Mouse (Mus musculus) heart, embryonic 14.5 days (tissue): ENCODE results near the gene Psen2. TPM values are rescaled to one million over a fixed set of nuclear protein-coding genes. Genes with fewer than 3 reads are reported as not detected.
A peak's percentile ranks its signal among the peaks of the same experiment; 100 is the strongest.

Experiments
- ATAC-seq: fragments of 200-750 bp; cut with Nextera tagmentation; 2 replicates; pipeline ENCODE4 v1.8.0; 2017; ENCODE audit warnings: low read depth, moderate TSS enrichment; ENCODE audit not compliant: insufficient number of reproducible peaks, insufficient read depth, low FRiP score
- H3K27ac ChIP-seq, 2 experiments: fragments of 200-500 bp in 1 of 2; fragments of 300-500 bp in 1 of 2; sonication (generic) in 1 of 2; replicated peaks in 1 of 2; 2 replicates each; pipeline ENCODE4 v1.5.1; 2012 to 2014; ENCODE audit warnings: low read depth in 2 of 2, low read length in 2 of 2, control low read depth in 1 of 2, mild to moderate bottlenecking in 1 of 2, mixed read lengths in 1 of 2; ENCODE audit not compliant: control insufficient read depth in 1 of 2, insufficient read depth in 1 of 2
- H3K27me3 ChIP-seq: fragments of 300-500 bp; sonication (generic); 2 replicates; pipeline ENCODE4 v1.6.1; 2014; ENCODE audit warnings: mild to moderate bottlenecking, low read length, control low read depth; ENCODE audit not compliant: control insufficient read depth, insufficient read depth
- H3K36me3 ChIP-seq: fragments of 300-500 bp; sonication (generic); 2 replicates; pipeline ENCODE4 v1.6.1; 2014; ENCODE audit warnings: mild to moderate bottlenecking, control low read depth, low read length, mixed read lengths; ENCODE audit not compliant: control insufficient read depth, insufficient read depth
- H3K4me1 ChIP-seq, 2 experiments: fragments of 200-500 bp in 1 of 2; fragments of 300-500 bp in 1 of 2; sonication (generic) in 1 of 2; 2 replicates each; pipeline ENCODE4 v1.6.1; 2012 to 2014; ENCODE audit warnings: low read length in 2 of 2, control low read depth in 1 of 2, mixed read lengths in 1 of 2; ENCODE audit not compliant: control insufficient read depth in 2 of 2, insufficient read depth in 2 of 2
- H3K4me2 ChIP-seq: fragments of 300-500 bp; sonication (generic); 2 replicates; pipeline ENCODE4 v1.6.1; 2014; ENCODE audit warnings: mild to moderate bottlenecking, low read length
- H3K4me3 ChIP-seq, 2 experiments: fragments of 200-500 bp in 1 of 2; fragments of 300-500 bp in 1 of 2; sonication (generic) in 1 of 2; 2 replicates each; pipeline ENCODE4 v1.5.1; 2012 to 2014; ENCODE audit warnings: low read length in 2 of 2, mild to moderate bottlenecking in 2 of 2, control low read depth in 1 of 2, low read depth in 1 of 2, moderate library complexity in 1 of 2; ENCODE audit not compliant: control insufficient read depth in 1 of 2, insufficient read depth in 1 of 2
- H3K9ac ChIP-seq: fragments of 300-500 bp; sonication (generic); 2 replicates; pipeline ENCODE4 v1.6.1; 2014; ENCODE audit warnings: mild to moderate bottlenecking, low read length
- H3K9me3 ChIP-seq: fragments of 300-500 bp; sonication (generic); 2 replicates; pipeline ENCODE4 v1.6.1; 2016; ENCODE audit warnings: low read length, control low read depth; ENCODE audit not compliant: control insufficient read depth
- WGBS: fragments of 180-500 bp; shearing (Covaris S2); extraction: QIAGEN DNeasy Blood & Tissue Kit; methylation state at CpG from one replicate; pipeline ENCODE4 v1.1.7; 2014; 5-methylcytosine and 5-hydroxymethylcytosine counted together
- polyA plus RNA-seq: library from polyadenylated mRNA; unstranded; fragments of >200 nt; fragmentation: Nextera tagmentation; extraction: Ambion mirVana; gene quantifications from 2 replicates; pipeline ENCODE4 v1.2.1, GENCODE M21; 2014

Gene Psen2
- polyA plus RNA-seq, 1 experiment from 2014 or later = 14.7 TPM

GRCm38 (mm10) chr1:180248593-180249146 lies 14.6 kb downstream of the Psen2 start:
- no peak overlapping the region for H3K9ac ChIP-seq
- WGBS = 44% methylated on average over 7 of the region's 7 CpGs
- peak overlapping the region; percentile 1; the same call in 1 of the 2 replicates for H3K4me2 ChIP-seq
- no peak for ATAC-seq
- H3K27ac ChIP-seq = 0 out of 4 replicates have a peak overlapping the region, but pooled peaks of 1 of the 2 experiments have one; percentile 0
- H3K9me3 ChIP-seq = no peaks in the 10 kb centered on the region
- H3K4me3 ChIP-seq = no peak overlapping the region
- H3K4me1 ChIP-seq = peaks cover 29 to 48% of the 10 kb centered on the region in 2 experiments
- no peaks in the 10 kb centered on the region for H3K36me3 ChIP-seq
- H3K27me3 ChIP-seq = no peaks in the 10 kb centered on the region

- H3K4me1 ChIP-seq = peaks cover 29 to 48% of the 10 kb centered on the region in 2 experiments
- no peaks in the 10 kb centered on the region for H3K9me3 ChIP-seq
- 24% methylated on average over 7 of the region's 7 CpGs for WGBS
- H3K9ac ChIP-seq = no peak overlapping the region
- no peaks in the 10 kb centered on the region for H3K36me3 ChIP-seq
- H3K4me3 ChIP-seq = no peak overlapping the region
- no peaks in the 10 kb centered on the region for H3K27me3 ChIP-seq
- 0 out of 4 replicates have a peak overlapping the region, but pooled peaks of 1 of the 2 experiments have one; percentile 0 for H3K27ac ChIP-seq
- no peak for ATAC-seq
- no peak overlapping the region for H3K4me2 ChIP-seq
These were observed 15.3 kb downstream of the Psen2 start for GRCm38 (mm10) chr1:180247901-180248300.

GRCm38 (mm10) chr1:180245741-180246507 lies 17.3 kb downstream of the Psen2 start:
- H3K27me3 ChIP-seq = no peaks in the 10 kb centered on the region
- no peaks in the 10 kb centered on the region for H3K9me3 ChIP-seq
- no peak overlapping the region for H3K27ac ChIP-seq
- ATAC-seq = no peak
- no peak overlapping the region for H3K4me3 ChIP-seq
- 56% methylated on average over 13 of the region's 13 CpGs for WGBS
- H3K4me2 ChIP-seq = no peak overlapping the region
- no peaks in the 10 kb centered on the region for H3K36me3 ChIP-seq
- H3K4me1 ChIP-seq = peaks cover 26 to 45% of the 10 kb centered on the region in 2 experiments
- no peak overlapping the region for H3K9ac ChIP-seq

- Histone ChIP-seq H3K4me2 (no peak overlapping the region), H3K9me3 (0 out of 2 replicates have a peak, but pooled peaks cover 3% of the 10 kb centered on the region), H3K4me3 (no peak overlapping the region), H3K36me3 (peaks cover 6% of the 10 kb centered on the region; the same call in 1 of the 2 replicates), H3K9ac (no peak overlapping the region), H3K27ac (no peak overlapping the region), H3K4me1 (peaks cover 0 to 1% of the 10 kb centered on the region in 2 experiments; a peak in 2 of 4 replicates), H3K27me3 (no peaks in the 10 kb centered on the region)
- ATAC-seq = no peak
- 50% methylated on average over 3 of the region's 3 CpGs for WGBS
These were observed 31.5 kb downstream of the Psen2 start for GRCm38 (mm10) chr1:180231729-180232128.

- H3K27ac ChIP-seq = no peak overlapping the region
- H3K9me3 ChIP-seq = 0 out of 2 replicates have a peak, but pooled peaks cover 3% of the 10 kb centered on the region
- no peak for ATAC-seq
- WGBS = 24% methylated on average over 2 of the region's 2 CpGs
- H3K4me2 ChIP-seq = no peak overlapping the region
- no peaks in the 10 kb centered on the region for H3K27me3 ChIP-seq
- peaks cover 4 to 9% of the 10 kb centered on the region in 2 experiments; a peak in 3 of 4 replicates for H3K4me1 ChIP-seq
- no peak overlapping the region for H3K4me3 ChIP-seq
- H3K9ac ChIP-seq = no peak overlapping the region
- peaks cover 6% of the 10 kb centered on the region; the same call in 1 of the 2 replicates for H3K36me3 ChIP-seq
These were observed 32.7 kb downstream of the Psen2 start for GRCm38 (mm10) chr1:180230580-180230979.

- H3K9me3 ChIP-seq = 0 out of 2 replicates have a peak, but pooled peaks cover 3% of the 10 kb centered on the region
- ATAC-seq = no peak
- H3K4me3 ChIP-seq = no peak overlapping the region
- H3K4me1 ChIP-seq = peaks cover 6 to 11% of the 10 kb centered on the region in 2 experiments; a peak in 3 of 4 replicates
- 82% methylated on average over 7 of the region's 7 CpGs for WGBS
- H3K27me3 ChIP-seq = no peaks in the 10 kb centered on the region
- H3K36me3 ChIP-seq = peaks cover 6% of the 10 kb centered on the region; the same call in 1 of the 2 replicates
- no peak overlapping the region for H3K27ac ChIP-seq
- H3K4me2 ChIP-seq = no peak overlapping the region
- no peak overlapping the region for H3K9ac ChIP-seq
These were observed 33.3 kb downstream of the Psen2 start for GRCm38 (mm10) chr1:180229906-180230305.

- 0 out of 2 replicates have a peak, but pooled peaks cover 3% of the 10 kb centered on the region for H3K9me3 ChIP-seq
- no peak overlapping the region for H3K4me2 ChIP-seq
- H3K27ac ChIP-seq = no peak overlapping the region
- 74% methylated on average over 12 of the region's 12 CpGs for WGBS
- H3K4me3 ChIP-seq = no peak overlapping the region
- no peak for ATAC-seq
- no peak overlapping the region for H3K9ac ChIP-seq
- peaks cover 6 to 11% of the 10 kb centered on the region in 2 experiments; a peak in 3 of 4 replicates for H3K4me1 ChIP-seq
- no peaks in the 10 kb centered on the region for H3K27me3 ChIP-seq
- H3K36me3 ChIP-seq = peaks cover 6% of the 10 kb centered on the region; the same call in 1 of the 2 replicates
These were observed 34.4 kb downstream of the Psen2 start for GRCm38 (mm10) chr1:180228854-180229253.
